Mouse (Mus musculus) left cerebral cortex, adult 11 months (tissue): ENCODE measurements around the gene Avpr2.

Experiments used
- DNase-seq: peaks from one replicate; pipeline ENCODE4 v3.0.0; 2022; ENCODE audit warnings: low spot score

Avpr2 gene

DNA sequence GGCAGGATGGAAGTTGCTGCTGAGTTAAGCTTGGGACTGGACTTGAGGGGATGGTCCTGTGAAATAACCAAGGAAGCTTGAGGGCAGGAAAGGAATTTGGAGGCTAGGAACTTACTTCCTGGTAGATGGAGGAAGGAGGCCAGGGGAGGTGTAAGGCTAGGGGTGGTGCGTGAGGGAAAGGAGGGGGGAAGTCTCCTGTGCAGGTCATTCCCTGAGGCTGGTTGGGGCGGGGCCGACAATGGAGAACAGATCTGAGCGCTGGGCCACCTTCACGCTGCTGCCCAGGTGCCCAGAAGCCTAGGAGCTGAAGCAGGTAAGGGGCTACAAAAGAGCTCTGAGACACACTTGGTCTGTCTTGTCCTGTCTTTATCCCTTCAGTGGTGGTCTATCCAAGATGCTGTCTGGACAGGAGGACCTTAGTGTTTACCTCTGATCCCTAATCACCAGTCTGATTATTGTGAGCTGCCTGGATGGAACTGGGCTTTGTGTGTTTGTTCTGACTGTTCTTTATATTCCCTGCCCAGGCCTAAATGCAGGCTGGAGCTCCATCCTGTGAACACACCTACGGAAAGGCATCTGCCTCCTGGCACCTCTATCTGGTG, at the start of gene Avpr2:
Gene Avpr2, plus strand, starts transcription at position 552 of the 602 bp plus-strand sequence.
- DNase-seq: no peak

GRCm38 (mm10) chrX:73854326-73855086, 37.4 kb upstream of the Avpr2 start:
- no peak for DNase-seq

DNA sequence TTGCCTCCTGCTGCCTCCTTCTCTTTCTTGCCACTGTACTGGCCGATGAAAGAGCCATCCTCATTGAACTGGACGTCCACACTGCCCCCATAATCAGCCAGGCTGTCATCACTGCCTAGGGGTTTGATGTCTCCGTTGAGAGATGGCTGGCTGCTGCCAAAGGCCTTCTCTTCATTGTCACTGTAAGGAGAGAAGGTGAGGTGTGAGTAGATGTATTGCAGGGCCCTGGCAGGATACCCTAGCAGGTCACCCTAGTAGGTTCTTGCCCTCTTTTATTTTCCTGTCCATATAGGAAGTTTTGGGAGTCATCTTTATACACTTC, 36.9 kb upstream of the Avpr2 start:
- no peak for DNase-seq

GRCm38 (mm10) chrX:73864692-73865091, 27.2 kb upstream of the Avpr2 start:
- DNase-seq: no peak

GRCm38 (mm10) chrX:73867256-73867655, 24.6 kb upstream of the Avpr2 start:
- DNase-seq: no peak

- DNase-seq: no peak
These were observed 24.1 kb upstream of the Avpr2 start for GRCm38 (mm10) chrX:73867852-73868251.

GRCm38 (mm10) chrX:73869334-73869733, 22.6 kb upstream of the Avpr2 start:
- DNase-seq: no peak

GRCm38 (mm10) chrX:73871474-73871873, 20.4 kb upstream of the Avpr2 start:
- no peak for DNase-seq

DNA sequence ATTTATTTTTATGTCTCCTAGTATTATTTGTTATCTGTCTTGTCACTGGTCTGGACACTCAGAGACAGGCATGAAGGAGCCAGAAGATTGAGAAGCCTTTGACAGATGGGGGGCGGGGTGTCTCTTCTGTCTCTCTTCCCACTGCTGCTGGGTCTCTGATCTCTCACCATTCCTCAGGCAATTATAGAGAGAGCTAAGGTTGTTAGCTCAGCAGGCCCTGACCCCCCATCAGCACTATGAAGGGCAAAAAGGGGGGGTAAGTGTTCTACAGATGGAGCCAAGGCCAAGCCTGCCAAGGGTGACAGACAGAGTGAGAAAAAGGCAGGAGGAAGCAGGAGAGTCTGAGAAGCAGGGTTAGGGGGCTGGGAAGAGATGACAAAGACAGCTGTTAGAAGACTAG, 19.9 kb upstream of the Avpr2 start:
- no peak for DNase-seq

DNA sequence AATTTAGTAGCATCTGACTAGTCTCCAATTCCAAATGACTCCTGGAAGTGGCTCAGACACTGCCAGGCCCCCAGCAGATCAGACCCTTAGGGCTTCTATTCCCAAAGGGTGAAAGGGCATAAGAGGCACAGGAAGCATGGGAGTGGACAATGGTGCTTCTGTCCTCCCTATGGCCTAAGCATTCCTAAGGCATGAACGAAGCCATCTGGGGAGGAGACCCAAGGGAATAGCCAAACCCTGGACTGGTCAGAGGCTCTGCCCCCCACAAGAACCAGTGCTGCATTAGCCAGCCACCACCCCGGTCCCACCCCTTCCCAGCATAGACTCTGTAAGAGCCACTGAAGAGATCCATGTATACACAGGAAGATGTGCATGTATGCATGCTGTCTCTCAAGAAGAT, 16.0 kb upstream of the Avpr2 start:
- DNase-seq: no peak

GRCm38 (mm10) chrX:73877014-73877413, 14.9 kb upstream of the Avpr2 start:
- no peak for DNase-seq

- DNase-seq: no peak
These were observed 11.5 kb upstream of the Avpr2 start for GRCm38 (mm10) chrX:73880194-73881035.

DNA sequence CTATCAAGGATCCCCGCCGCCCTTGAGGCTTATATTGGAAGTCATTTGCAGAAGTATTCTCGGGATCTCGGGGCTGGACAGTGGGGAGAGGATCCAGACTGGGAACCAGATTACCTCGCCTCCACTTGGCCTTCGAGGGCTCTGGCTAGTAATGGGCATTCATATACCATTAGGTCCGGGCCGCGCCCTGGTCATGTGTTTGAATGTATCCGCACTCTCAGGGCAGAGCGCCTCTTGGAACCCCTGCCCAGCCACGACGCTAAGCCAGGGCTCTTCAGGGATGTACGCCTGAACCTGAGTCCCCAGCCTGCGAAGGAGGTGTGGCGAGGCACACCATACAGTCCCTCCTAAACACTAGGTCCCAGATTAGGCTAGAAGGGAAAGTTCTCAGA, 10.9 kb upstream of the Avpr2 start:
- DNase-seq: no peak

DNA sequence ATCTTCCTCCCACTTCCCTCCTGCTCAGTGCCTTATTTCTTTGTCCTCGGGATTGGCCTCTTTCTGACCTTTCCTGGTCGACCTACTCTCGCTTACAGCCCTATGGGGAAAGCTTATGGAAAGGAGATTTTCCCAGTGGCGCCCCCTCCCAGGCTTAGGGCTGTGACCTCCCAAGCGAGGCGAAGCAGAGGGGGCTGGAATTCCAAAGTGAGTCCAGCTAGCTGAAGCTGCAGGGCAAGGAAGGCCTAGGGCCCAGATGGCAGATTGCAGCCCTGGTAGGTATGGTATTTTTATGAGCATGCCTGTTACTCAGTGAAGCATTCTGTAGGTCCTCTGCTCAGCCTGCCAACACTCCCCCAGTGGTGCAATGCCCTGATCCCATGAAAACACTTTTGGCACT, 10.4 kb upstream of the Avpr2 start:
- DNase-seq: no peak

DNA sequence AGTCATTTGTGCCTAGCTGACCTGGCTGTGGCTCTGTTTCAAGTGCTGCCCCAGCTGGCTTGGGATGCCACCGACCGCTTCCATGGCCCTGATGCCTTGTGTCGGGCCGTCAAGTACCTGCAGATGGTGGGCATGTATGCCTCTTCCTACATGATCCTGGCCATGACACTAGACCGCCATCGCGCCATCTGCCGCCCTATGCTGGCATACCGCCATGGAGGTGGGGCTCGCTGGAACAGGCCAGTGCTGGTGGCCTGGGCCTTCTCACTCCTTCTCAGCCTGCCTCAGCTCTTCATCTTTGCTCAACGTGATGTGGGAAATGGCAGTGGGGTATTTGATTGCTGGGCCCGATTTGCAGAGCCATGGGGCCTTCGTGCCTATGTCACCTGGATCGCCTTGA, 931 bp downstream of the Avpr2 start:
- DNase-seq: no peak

DNA sequence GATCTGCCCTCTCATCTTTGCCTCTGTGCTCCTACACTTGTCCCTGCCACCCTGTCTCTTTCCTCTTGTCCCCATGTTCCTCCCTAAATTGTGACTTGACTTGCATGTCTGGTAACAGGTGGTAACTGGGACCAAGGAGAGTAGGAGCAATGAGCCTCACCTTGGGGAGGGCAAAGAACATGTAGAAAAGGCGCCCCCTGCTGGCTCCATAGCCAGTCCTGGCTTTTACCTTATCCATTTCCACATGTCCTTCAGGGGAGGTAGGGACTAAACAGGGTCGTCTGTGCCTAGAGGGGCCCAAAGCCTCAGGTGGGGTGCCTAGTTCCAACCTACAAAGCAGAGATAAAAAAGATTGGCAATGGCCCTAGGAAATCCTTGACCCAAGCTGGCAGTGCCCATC, 3.8 kb downstream of the Avpr2 start, which contains the start of gene L1cam:
Gene L1cam, minus strand, starts transcription at position 387 of the 400 bp plus-strand sequence.
- DNase-seq: no peak

DNA sequence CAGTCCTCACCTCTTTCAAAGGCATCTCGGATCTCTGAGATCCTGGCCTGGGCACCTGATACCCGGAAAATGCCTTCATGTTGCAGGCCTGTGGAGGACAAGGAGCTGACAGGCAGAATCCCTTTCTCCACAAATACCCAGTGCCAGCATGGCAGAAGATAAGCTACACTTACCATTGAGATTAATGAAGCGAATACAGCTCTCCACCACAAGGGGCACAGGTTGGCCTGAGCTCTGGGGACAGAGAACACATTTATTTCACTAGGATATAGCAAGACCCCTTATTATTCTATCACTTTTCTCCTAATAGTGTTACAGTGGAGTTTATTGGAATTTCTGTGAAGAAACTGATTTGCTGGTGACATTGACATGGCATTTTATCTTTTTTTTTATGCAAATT, 6.1 kb downstream of the Avpr2 start:
- DNase-seq: no peak

DNA sequence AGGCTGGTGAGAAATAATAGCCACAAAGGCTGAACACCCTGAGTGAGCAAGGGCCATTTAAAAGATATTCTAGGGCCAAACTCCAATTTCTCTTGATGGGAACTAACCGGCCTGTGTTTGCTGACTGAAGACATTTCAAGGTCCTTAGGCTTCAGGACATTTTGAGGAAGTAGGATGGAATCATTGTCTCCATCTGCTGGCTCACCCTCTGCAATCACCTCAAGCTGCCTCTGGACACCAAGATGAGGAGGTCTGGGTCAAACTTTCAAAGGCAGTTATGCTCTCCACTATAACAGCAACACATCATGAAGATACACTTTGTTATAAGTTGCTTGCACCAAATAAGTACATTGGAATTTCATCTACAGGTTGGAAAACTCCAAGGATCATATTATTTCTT, 18.1 kb downstream of the Avpr2 start:
- DNase-seq: no peak

- no peak for DNase-seq
These were observed 18.5 kb downstream of the Avpr2 start for GRCm38 (mm10) chrX:73910451-73910850.

DNA sequence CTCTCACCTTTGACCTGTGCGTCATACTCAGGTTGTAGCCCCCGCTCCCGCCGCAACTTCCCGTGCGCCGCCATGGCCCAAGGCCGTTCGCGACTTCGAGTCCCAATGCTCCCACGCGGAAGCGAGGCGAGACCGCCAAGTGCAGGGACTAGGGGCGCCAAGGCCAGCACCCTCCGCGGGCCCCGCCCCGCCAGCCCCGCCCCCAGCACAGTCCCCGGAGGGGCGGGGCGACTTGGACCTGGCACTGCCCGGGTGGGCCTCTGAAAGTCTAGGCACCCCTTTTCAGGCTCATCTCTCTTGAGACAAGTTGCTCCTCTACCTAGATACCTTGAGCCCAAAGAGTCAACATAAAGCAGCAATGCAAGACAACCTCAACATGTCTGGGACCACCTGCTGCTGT, 19.3 kb downstream of the Avpr2 start:
- DNase-seq: no peak

GRCm38 (mm10) chrX:73911588-73911987, 19.7 kb downstream of the Avpr2 start:
- no peak for DNase-seq

GRCm38 (mm10) chrX:73914827-73915703, 23.2 kb downstream of the Avpr2 start:
- peak; percentile 85 for DNase-seq
